Mouse (Mus musculus) myocyte (in vitro differentiated cells): ENCODE data around the gene Hpcal4. TPM values are rescaled to one million over a fixed set of nuclear protein-coding genes. Genes with fewer than 3 reads are reported as not detected.
A peak's percentile ranks its signal among the peaks of the same experiment; 100 is the strongest.

ENCODE experiments used
- H3K27me3 ChIP-seq: one replicate; pipeline ENCODE4 v1.6.1; 2011; ENCODE audit not compliant: control insufficient read depth, insufficient read depth, insufficient read length
- H3K36me3 ChIP-seq: one replicate; pipeline ENCODE4 v1.6.1; 2011; ENCODE audit not compliant: control insufficient read depth, insufficient read depth
- H3K4me2 ChIP-seq: one replicate; pipeline ENCODE4 v1.6.1; 2011; ENCODE audit warnings: low read depth, control low read depth
- H3K4me3 ChIP-seq: one replicate; pipeline ENCODE4 v1.5.1; 2011; ENCODE audit warnings: mild to moderate bottlenecking, control low read depth, moderate library complexity
- H3K79me2 ChIP-seq: one replicate; pipeline ENCODE4 v1.6.1; 2011; ENCODE audit not compliant: control insufficient read depth, insufficient read depth
- H3ac ChIP-seq: one replicate; pipeline ENCODE4 v1.6.1; 2011; ENCODE audit not compliant: control insufficient read depth, insufficient read length
- CEBPB ChIP-seq: IDR thresholded peaks from 2 replicates; pipeline ENCODE4 v1.6.1; 2011; ENCODE audit warnings: mild to moderate bottlenecking, moderate library complexity; ENCODE audit not compliant: poor library complexity, insufficient read depth, severe bottlenecking
- E2F4 ChIP-seq: IDR thresholded peaks from one replicate; pipeline ENCODE4 v1.6.1; 2011; ENCODE audit warnings: mild to moderate bottlenecking, control low read depth, moderate library complexity; ENCODE audit not compliant: insufficient read depth
- MAX ChIP-seq: IDR thresholded peaks from one replicate; pipeline ENCODE4 v1.6.1; 2011; ENCODE audit warnings: low read depth, mild to moderate bottlenecking, control low read depth
- MYOD1 ChIP-seq, 3 experiments: IDR thresholded peaks; one replicate each; pipeline ENCODE4 v1.6.1; 2011; ENCODE audit warnings: control low read depth in 2 of 3, low read depth in 2 of 3, mild to moderate bottlenecking in 2 of 3, moderate library complexity in 1 of 3; ENCODE audit not compliant: insufficient read length in 2 of 3, control insufficient read depth in 1 of 3
- MYOG ChIP-seq, 3 experiments: IDR thresholded peaks; one replicate each; pipeline ENCODE4 v1.6.1; 2011; ENCODE audit warnings: control low read depth in 2 of 3, low read depth in 2 of 3, mild to moderate bottlenecking in 2 of 3; ENCODE audit not compliant: insufficient read length in 2 of 3, control insufficient read depth in 1 of 3, insufficient read depth in 1 of 3
- POLR2A ChIP-seq: IDR thresholded peaks from one replicate; pipeline ENCODE4 v1.6.1; 2011; ENCODE audit warnings: low read depth, mild to moderate bottlenecking, control low read depth, moderate library complexity; ENCODE audit not compliant: insufficient read length
- POLR2AphosphoS2 ChIP-seq: IDR thresholded peaks from one replicate; pipeline ENCODE4 v1.6.1; 2011; ENCODE audit warnings: low read depth, control low read depth; ENCODE audit not compliant: insufficient read length
- REST ChIP-seq: IDR thresholded peaks from one replicate; pipeline ENCODE4 v1.6.1; 2011; ENCODE audit warnings: mild to moderate bottlenecking, control low read depth, moderate library complexity; ENCODE audit not compliant: insufficient read depth, insufficient read length
- SRF ChIP-seq: IDR thresholded peaks from one replicate; pipeline ENCODE4 v1.6.1; 2011; ENCODE audit warnings: low read depth; ENCODE audit not compliant: control insufficient read depth, insufficient read length
- TCF12 ChIP-seq: IDR thresholded peaks from one replicate; pipeline ENCODE4 v1.6.1; 2011; ENCODE audit warnings: mild to moderate bottlenecking, control low read depth; ENCODE audit not compliant: poor library complexity, insufficient read depth, severe bottlenecking
- TCF3 ChIP-seq: IDR thresholded peaks from one replicate; pipeline ENCODE4 v1.6.1; 2011; ENCODE audit warnings: low read depth, control low read depth; ENCODE audit not compliant: insufficient read length
- USF1 ChIP-seq: IDR thresholded peaks from one replicate; pipeline ENCODE4 v1.6.1; 2011; ENCODE audit warnings: low read depth, mild to moderate bottlenecking, control low read depth, moderate library complexity
- polyA plus RNA-seq: library from polyadenylated mRNA; unstranded; fragments of >200 nt; fragmentation: generic; extraction: Trizol; gene quantifications from one replicate; pipeline ENCODE4 v1.2.1, GENCODE M21; 2012; ENCODE audit warnings: missing spikeins

Hpcal4 gene
- polyA plus RNA-seq, 1 experiment = not detected

DNA sequence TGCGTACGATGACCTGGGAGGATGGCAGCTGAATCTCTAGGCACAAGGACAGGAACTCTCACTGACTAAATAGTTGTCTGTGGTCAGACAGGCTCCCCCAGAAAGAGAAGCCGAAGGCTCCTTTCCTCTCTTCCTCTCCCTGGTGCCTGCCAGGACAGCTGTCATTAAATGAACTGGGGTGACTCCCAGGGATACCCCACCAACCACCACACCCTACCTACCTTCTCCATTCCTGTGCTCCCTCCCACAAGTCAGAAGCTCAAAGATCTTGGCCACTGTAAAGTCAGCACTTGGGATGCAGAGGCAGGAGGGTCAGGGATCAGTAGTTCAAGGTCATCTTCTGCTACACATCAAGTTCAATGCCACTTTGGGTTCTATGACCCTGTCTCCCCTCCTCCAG lies 49.8 kb downstream of the Hpcal4 start:
- no peaks in the 10 kb centered on the region for H3K36me3 ChIP-seq
- H3K4me2 ChIP-seq = peak overlapping the region; percentile 57
- no peaks in the 10 kb centered on the region for H3K27me3 ChIP-seq
- TF ChIP-seq SRF (no peak), MYOD1 (IDR thresholded peaks at IDR 0.05; ENCODE audit: control insufficient read depth in 1 of 3, insufficient read length in 2 of 3, low read depth in 2 of 3) (peak in 1 of 3 experiments; percentile 1)
- H3ac ChIP-seq = no peak overlapping the region
- peak overlapping the region; percentile 27 for H3K4me3 ChIP-seq
- peaks cover 20% of the 10 kb centered on the region for H3K79me2 ChIP-seq

DNA sequence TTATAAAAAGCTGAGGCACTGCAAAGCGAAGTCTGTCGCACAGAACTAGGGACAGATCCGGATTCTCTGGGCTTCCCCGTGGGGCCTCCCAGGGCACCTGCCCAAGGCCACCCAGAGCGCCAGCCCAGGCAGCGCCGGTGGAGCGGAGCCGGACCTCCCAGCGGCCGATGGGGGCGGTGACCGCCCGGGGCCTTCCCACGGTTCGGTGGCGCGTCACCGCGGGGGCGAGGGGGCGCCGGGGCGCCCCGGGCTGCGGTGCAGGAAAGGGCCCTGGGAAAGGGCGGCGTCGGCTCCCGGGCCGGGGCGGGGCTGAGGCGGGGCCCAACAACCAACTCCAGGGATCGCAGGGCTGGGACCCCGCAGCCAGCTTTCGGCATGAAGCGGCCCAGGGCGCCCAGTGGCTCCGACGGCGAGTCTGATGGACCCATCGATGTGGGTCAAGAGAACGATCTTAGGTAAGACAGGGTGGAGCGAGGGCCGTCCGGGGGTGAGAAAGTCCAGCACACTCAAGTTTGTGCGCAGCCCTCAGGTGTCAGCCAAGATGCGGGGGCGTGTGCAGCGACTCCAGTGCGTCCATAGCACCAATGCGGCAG lies 50.6 kb downstream of the Hpcal4 start, which contains the start of gene Heyl:
Gene Heyl (plus strand): TSS at position 65 of the 593 bp plus-strand sequence.
- H3K27me3 ChIP-seq = no peaks in the 10 kb centered on the region
- TF ChIP-seq E2F4 (no peak), CEBPB (no peak), TCF12 (no peak), TCF3 (no peak), POLR2AphosphoS2 (peak; percentile 46), MYOG (IDR thresholded peaks at IDR 0.05; ENCODE audit: control insufficient read depth in 1 of 3, insufficient read depth in 1 of 3, insufficient read length in 2 of 3, low read depth in 2 of 3) (no peak), MYOD1 (IDR thresholded peaks at IDR 0.05; ENCODE audit: control insufficient read depth in 1 of 3, insufficient read length in 2 of 3, low read depth in 2 of 3) (peak in 1 of 3 experiments; percentile 43), SRF (no peak), POLR2A (peak; percentile 66), REST (no peak), USF1 (no peak), MAX (no peak)
- peaks cover 20% of the 10 kb centered on the region for H3K79me2 ChIP-seq
- H3K36me3 ChIP-seq = no peaks in the 10 kb centered on the region
- peak within 1 kb of the TSS; percentile 57 for H3K4me2 ChIP-seq
- no peak within 1 kb of the TSS for H3ac ChIP-seq
- H3K4me3 ChIP-seq = peak within 1 kb of the TSS; percentile 27

DNA sequence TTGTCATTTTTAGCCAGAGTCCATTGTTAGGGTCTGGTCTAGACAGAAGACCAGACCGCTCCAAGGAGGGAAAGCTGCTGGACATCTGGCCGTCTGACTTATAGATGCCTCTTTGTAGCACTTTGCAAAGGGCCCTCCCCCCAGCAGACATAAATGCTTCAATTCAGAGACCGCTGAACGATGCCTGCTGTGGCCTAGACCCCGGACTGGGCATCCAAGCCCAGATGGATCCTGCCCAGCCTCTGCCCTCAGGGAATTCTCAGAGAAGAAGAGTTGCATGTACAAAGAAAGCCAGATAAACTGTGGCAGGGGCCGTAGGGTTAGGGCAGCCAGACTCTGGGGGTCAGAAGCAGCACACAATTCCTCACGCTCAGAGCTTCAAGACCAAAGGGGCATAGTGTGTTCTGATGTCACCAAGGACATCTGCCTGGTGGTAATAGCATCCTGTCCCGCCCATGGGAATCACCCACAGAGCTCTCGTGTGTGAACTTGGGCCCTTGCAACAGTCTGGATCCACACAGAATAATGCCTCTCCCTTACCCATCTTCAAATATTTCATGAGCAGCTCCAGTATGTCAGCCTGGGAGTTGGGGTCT lies 52.9 kb downstream of the Hpcal4 start:
- H3K36me3 ChIP-seq = no peaks in the 10 kb centered on the region
- peak overlapping the region; percentile 27 for H3K4me3 ChIP-seq
- H3ac ChIP-seq = no peak overlapping the region
- no peak for TF ChIP-seq CEBPB
- TF ChIP-seq TCF3 = no peak
- no peak for TF ChIP-seq MYOG (IDR thresholded peaks at IDR 0.05; ENCODE audit: control insufficient read depth in 1 of 3, insufficient read depth in 1 of 3, insufficient read length in 2 of 3, low read depth in 2 of 3)
- TF ChIP-seq REST = no peak
- no peak for TF ChIP-seq MYOD1 (IDR thresholded peaks at IDR 0.05; ENCODE audit: control insufficient read depth in 1 of 3, insufficient read length in 2 of 3, low read depth in 2 of 3)
- TF ChIP-seq TCF12 = no peak
- peak; percentile 16 for TF ChIP-seq POLR2AphosphoS2
- no peak for TF ChIP-seq USF1
- H3K27me3 ChIP-seq = no peaks in the 10 kb centered on the region
- peak overlapping the region; percentile 57 for H3K4me2 ChIP-seq
- H3K79me2 ChIP-seq = peaks cover 20% of the 10 kb centered on the region

DNA sequence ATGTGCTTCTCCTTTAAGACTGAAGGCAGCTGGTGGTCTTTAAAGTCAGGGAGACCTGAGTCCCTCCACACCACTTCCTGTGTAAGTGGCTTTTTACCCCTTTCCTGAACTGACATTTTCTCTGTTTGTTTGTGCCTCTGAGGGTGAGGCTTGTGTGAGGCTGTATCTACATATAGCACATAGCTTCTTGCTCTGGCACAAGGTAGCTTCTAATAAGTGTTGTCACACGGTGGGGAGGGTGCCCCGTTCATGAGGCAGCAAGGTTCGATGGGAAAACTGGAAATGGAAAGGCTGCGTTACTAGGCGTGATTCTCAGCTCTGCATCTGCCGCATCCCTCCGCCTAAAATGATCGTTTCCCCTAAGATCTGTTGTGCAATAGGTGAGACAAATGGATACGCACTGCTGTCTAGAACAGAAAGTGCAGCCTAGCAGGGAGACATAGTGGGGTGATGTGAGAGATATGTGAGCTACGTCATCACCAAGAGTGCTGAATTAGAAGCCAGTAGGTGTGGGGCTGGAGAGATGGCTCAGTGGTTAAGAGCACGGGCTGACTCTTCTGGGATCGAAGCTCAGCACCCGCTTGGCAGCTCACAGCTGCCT lies 53.5 kb downstream of the Hpcal4 start:
- peaks cover 20% of the 10 kb centered on the region for H3K79me2 ChIP-seq
- no peaks in the 10 kb centered on the region for H3K36me3 ChIP-seq
- H3K4me3 ChIP-seq = no peak overlapping the region
- peak overlapping the region; percentile 57 for H3K4me2 ChIP-seq
- no peak overlapping the region for H3ac ChIP-seq
- no peaks in the 10 kb centered on the region for H3K27me3 ChIP-seq
- no peak for TF ChIP-seq TCF12
- TF ChIP-seq CEBPB = 0 out of 2 replicates have a peak, but pooled peaks have one; percentile 44

DNA sequence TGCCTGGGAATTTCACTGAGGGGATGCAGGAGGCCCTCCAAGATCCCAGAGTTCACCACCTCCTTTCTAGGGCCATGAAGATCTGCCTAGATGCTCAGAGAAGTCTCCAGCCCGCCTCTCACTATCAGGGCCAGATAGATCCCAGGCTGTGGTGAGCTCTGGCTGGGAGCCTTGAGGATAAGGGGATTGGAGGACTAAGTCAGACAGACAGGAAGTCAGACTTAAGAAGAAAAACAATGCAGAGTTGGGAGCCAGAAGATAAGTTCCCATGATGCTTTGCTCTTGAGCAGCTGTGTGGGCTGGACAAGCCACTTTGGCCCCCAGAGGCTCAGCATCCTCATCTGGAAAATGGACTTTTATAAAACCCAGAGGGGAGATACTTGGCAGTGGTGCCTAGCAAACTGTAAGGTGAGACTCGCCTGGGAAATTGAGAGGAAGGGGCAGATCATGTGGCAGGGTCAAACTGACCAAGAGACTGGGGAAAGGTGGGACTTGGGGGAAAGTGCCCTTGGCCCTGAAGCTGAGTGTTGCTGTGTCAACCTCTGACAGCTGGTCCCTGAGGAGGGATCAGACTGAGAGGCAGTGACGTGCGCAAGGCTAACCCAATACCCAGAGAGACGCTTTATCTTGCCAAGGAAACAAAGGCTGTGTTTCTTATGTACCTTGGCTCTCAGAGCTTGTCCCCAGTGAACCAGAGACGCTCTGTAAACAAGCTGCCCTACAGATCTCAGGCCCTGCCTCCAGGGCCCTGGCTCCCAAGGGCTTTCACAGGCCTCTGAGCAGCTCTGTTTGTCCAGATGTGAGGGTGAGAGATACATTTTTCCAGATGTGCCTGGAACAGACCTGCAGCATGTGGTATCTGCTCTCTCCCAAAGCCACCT lies 54.6 kb downstream of the Hpcal4 start:
- no peaks in the 10 kb centered on the region for H3K36me3 ChIP-seq
- TF ChIP-seq MYOD1 (IDR thresholded peaks at IDR 0.05; ENCODE audit: control insufficient read depth in 1 of 3, insufficient read length in 2 of 3, low read depth in 2 of 3) (peak in 1 of 3 experiments; percentile 20), CEBPB (no peak)
- H3K27me3 ChIP-seq = no peaks in the 10 kb centered on the region
- H3K79me2 ChIP-seq = peaks cover 20% of the 10 kb centered on the region
- peak overlapping the region; percentile 57 for H3K4me2 ChIP-seq
- no peak overlapping the region for H3K4me3 ChIP-seq
- H3ac ChIP-seq = no peak overlapping the region
